Mouse (Mus musculus): Measurements from ENCODE around the gene Pkn1. TPM values are rescaled to one million over a fixed set of nuclear protein-coding genes. Genes with fewer than 3 reads are reported as not detected.
A peak's percentile ranks its signal among the peaks of the same experiment; 100 is the strongest.

Gene Pkn1
- total and polyA plus RNA-seq, 3 experiments: 89.4 to 153 (median 104) TPM

DNA sequence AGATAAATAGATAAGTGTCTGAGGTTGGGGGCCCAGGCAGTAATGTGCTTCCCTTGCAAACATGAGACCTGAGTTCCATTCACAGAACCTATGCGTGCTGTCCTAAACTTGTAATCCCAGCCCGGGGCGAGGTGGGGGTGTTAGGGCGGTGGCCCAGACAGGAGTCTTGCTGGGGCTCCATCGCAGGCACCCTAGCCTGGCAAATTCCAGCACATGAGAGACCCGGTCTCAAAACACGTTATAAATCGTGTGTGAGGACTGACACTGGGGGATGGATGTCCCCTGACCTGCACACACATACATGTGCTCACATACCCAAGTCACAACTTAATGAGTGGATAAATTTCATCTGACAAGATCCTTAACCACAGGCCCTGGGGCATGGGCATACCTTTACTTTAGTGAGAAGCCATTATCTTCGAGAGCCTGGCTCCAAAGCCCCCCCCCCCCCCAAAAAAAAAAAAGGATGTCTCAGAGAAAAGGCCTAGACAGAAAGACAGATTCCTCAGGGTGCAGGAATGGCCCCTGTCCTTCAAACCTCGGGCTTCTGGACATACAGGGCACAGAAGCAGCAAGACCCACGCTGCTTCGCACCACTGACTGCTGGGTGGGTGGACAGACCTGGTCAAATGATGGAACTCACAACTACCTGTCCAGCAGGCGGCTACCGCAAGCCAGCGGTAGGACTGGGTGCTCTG lies 77.1 kb downstream of the Pkn1 start:
- Histone ChIP-seq H3K9me3 (replicated peaks) (no peaks in the 10 kb centered on the region), H3K36me3 (replicated peaks) (no peaks in the 10 kb centered on the region), H3K4me3 (ENCODE audit: low read depth, low read length) (peak overlapping the region; percentile 69; the same call in 1 of the 2 replicates), H3K4me1 (ENCODE audit: insufficient read depth, low read depth, low read length) (peaks cover 22% of the 10 kb centered on the region), H3K27me3 (ENCODE audit: insufficient read depth, low read length) (no peaks in the 10 kb centered on the region)
- no peak for TF ChIP-seq TAL1 (conservative IDR thresholded peaks at IDR 0.05; ENCODE audit: low read depth, low read length)
- TF ChIP-seq POLR2AphosphoS5 (IDR thresholded peaks at IDR 0.05; ENCODE audit: insufficient replicate concordance, low read depth, low read length): no peak
- no peak for TF ChIP-seq CTCF (IDR thresholded peaks at IDR 0.05; ENCODE audit: low read depth, low read length)
- no peak for TF ChIP-seq GATA2 (IDR thresholded peaks at IDR 0.05; ENCODE audit: borderline replicate concordance, low read depth, low read length)
- no peak for TF ChIP-seq GATA1 (IDR thresholded peaks at IDR 0.05; ENCODE audit: borderline replicate concordance, low read length)
- no peak for ATAC-seq (ENCODE audit: extremely low read depth, insufficient number of reproducible peaks, low FRiP score, poor library complexity, severe bottlenecking)
- DNase-seq (ENCODE audit: low spot score): no peak

DNA sequence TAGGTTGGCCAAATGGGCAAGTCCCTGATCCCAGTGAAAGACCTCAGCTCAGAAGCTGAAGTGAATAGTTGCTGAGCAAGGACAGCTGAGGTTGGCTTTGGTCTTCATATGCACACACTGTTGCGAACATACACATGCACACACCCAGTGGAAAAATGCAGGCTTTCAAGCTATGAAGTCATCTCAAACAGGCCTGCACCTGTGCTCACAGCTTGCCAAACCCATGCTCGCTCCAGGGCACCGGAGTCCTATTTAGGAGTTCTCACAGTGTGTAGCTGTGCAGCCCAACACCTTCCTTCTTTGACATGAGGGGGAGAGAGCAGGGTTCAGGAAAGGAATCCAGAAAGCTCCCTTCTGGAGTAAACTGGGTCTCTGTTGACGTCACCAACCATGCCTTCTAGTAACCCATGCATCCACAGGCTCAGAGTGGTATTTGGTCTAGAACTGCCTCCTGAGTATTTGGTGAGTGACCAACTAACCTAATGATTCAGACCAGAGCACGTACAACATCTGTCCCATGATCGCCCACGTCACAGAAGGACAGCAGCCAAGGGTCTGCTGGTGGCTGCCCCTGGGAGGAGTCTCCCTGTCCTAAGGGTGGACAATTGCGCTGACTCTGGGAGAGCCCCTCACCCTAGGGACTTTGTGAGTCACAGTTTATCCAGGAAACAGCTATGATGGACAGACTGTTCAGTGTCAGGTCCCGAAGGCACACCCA lies 79.3 kb downstream of the Pkn1 start:
- DNase-seq (ENCODE audit: low spot score) (no peak), ATAC-seq (ENCODE audit: extremely low read depth, insufficient number of reproducible peaks, low FRiP score, poor library complexity, severe bottlenecking) (no peak)
- TF ChIP-seq POLR2AphosphoS5 (IDR thresholded peaks at IDR 0.05; ENCODE audit: insufficient replicate concordance, low read depth, low read length): no peak
- TF ChIP-seq GATA2 (IDR thresholded peaks at IDR 0.05; ENCODE audit: borderline replicate concordance, low read depth, low read length): no peak
- no peak for TF ChIP-seq CTCF (IDR thresholded peaks at IDR 0.05; ENCODE audit: low read depth, low read length)
- TF ChIP-seq TAL1 (conservative IDR thresholded peaks at IDR 0.05; ENCODE audit: low read depth, low read length): no peak
- Histone ChIP-seq H3K4me1 (ENCODE audit: insufficient read depth, low read depth, low read length) (peaks cover 22% of the 10 kb centered on the region), H3K9me3 (replicated peaks) (no peaks in the 10 kb centered on the region), H3K4me3 (ENCODE audit: low read depth, low read length) (no peak overlapping the region), H3K36me3 (replicated peaks) (peaks cover 7% of the 10 kb centered on the region), H3K27me3 (ENCODE audit: insufficient read depth, low read length) (no peaks in the 10 kb centered on the region)

DNA sequence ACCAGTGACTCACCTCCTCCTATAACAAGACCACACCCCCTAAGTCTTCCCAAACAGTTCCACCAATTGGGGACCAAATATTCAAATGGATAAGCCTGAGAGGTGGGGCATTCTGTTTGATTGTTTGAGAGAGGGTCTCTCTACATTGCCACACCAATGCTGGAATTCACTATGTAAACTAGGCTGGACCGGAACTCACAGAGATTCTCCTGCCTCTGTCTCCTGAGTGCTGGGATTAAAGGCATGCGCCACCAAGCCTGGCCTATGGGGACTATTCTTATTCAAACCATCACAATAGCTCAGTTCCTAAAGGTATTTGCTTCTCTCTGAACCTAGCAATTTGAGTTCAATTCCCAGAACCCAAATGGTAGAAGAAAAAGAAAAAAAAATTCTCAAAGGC lies 80.4 kb downstream of the Pkn1 start:
- no peak for DNase-seq (ENCODE audit: low spot score)
- Histone ChIP-seq H3K27me3 (ENCODE audit: insufficient read depth, low read length) (no peaks in the 10 kb centered on the region), H3K4me3 (ENCODE audit: low read depth, low read length) (no peak overlapping the region), H3K4me1 (ENCODE audit: insufficient read depth, low read depth, low read length) (peaks cover 18% of the 10 kb centered on the region), H3K9me3 (replicated peaks) (no peaks in the 10 kb centered on the region), H3K36me3 (replicated peaks) (peaks cover 16% of the 10 kb centered on the region)
- TF ChIP-seq GATA1 (IDR thresholded peaks at IDR 0.05; ENCODE audit: borderline replicate concordance, low read length) (no peak), POLR2AphosphoS5 (IDR thresholded peaks at IDR 0.05; ENCODE audit: insufficient replicate concordance, low read depth, low read length) (no peak), CTCF (IDR thresholded peaks at IDR 0.05; ENCODE audit: low read depth, low read length) (no peak), TAL1 (conservative IDR thresholded peaks at IDR 0.05; ENCODE audit: low read depth, low read length) (no peak), GATA2 (IDR thresholded peaks at IDR 0.05; ENCODE audit: borderline replicate concordance, low read depth, low read length) (no peak)
- ATAC-seq (ENCODE audit: extremely low read depth, insufficient number of reproducible peaks, low FRiP score, poor library complexity, severe bottlenecking): no peak

DNA sequence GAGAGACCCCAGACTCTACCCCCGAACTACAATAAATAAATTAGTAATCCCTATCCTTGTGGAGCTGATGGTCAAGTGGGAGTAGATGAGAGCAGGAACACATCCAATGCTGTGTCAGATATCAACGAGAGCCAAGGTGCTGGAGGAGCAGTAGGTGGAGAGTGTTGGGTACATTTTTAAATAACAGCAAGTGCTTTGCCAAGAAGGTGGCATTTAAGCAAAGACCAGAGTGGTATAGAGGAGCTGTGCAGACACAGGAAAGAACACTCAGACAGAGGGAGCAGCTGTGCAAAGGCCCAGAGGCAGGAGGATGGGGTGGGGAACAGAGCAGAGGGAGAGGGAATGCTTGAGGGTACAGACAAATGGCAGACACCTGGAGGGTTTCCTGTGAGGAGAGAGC lies 81.9 kb downstream of the Pkn1 start:
- peaks cover 30% of the 10 kb centered on the region for H3K36me3 ChIP-seq (replicated peaks)
- no peak for ATAC-seq (ENCODE audit: extremely low read depth, insufficient number of reproducible peaks, low FRiP score, poor library complexity, severe bottlenecking)
- no peak overlapping the region for H3K4me3 ChIP-seq (ENCODE audit: low read depth, low read length)
- no peak for TF ChIP-seq CTCF (IDR thresholded peaks at IDR 0.05; ENCODE audit: low read depth, low read length)
- no peak for TF ChIP-seq POLR2AphosphoS5 (IDR thresholded peaks at IDR 0.05; ENCODE audit: insufficient replicate concordance, low read depth, low read length)
- TF ChIP-seq TAL1 (conservative IDR thresholded peaks at IDR 0.05; ENCODE audit: low read depth, low read length): no peak
- H3K27me3 ChIP-seq (ENCODE audit: insufficient read depth, low read length): no peaks in the 10 kb centered on the region
- no peaks in the 10 kb centered on the region for H3K9me3 ChIP-seq (replicated peaks)
- H3K4me1 ChIP-seq (ENCODE audit: insufficient read depth, low read depth, low read length): peaks cover 9% of the 10 kb centered on the region
- DNase-seq (ENCODE audit: low spot score): no peak

DNA sequence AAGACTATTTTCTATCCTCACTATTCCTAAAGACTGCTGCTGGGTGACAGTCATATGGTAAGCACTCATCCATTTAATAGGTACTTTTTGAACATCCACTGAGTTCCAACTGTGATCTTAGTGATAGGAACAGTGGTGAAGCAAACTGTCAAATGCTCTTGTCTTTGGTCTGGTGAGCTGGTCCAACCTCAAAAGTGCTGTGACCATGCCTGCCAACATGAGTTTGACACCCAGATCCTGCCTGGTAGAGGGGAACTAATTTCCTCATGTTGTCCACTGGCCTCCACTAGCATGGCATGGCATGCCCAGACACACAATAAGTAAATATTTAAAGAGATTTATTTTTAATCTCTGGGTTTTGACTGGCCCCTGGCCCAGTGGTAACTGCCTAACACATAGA lies 82.4 kb downstream of the Pkn1 start:
- no peak for DNase-seq (ENCODE audit: low spot score)
- peaks cover 35% of the 10 kb centered on the region for H3K36me3 ChIP-seq (replicated peaks)
- TF ChIP-seq CTCF (IDR thresholded peaks at IDR 0.05; ENCODE audit: low read depth, low read length) (no peak), TAL1 (conservative IDR thresholded peaks at IDR 0.05; ENCODE audit: low read depth, low read length) (no peak), POLR2AphosphoS5 (IDR thresholded peaks at IDR 0.05; ENCODE audit: insufficient replicate concordance, low read depth, low read length) (no peak)

More for the DNA sequence above, 82.4 kb downstream of the Pkn1 start:
- Histone ChIP-seq H3K27me3 (ENCODE audit: insufficient read depth, low read length) (no peaks in the 10 kb centered on the region), H3K4me3 (ENCODE audit: low read depth, low read length) (no peak overlapping the region), H3K4me1 (ENCODE audit: insufficient read depth, low read depth, low read length) (peaks cover 10% of the 10 kb centered on the region; the same call in 1 of the 2 replicates), H3K9me3 (replicated peaks) (no peaks in the 10 kb centered on the region)
- ATAC-seq (ENCODE audit: extremely low read depth, insufficient number of reproducible peaks, low FRiP score, poor library complexity, severe bottlenecking): no peak

Other genes starting within 250 kb of the Pkn1 start
- 69.1 and 80.0 TPM in 2 replicates for gene Scoc, start 240.8 kb downstream of the Pkn1 start, total RNA-seq (2014; fragmentation: Nextera tagmentation)
- gene Scoc, start 240.8 kb downstream of the Pkn1 start, total RNA-seq (2017): 16.1 and 17.0 TPM in 2 replicates
- 0.84 and 1.9 TPM in 2 replicates for gene Scoc, start 240.8 kb downstream of the Pkn1 start, polyA plus RNA-seq (2012)
- gene Olfr370, start 163.4 kb downstream of the Pkn1 start, total RNA-seq (2014; fragmentation: Nextera tagmentation): not detected in 2 replicates
- gene Olfr370, start 163.4 kb downstream of the Pkn1 start, total RNA-seq (2017): 0.12 and 0.22 TPM in 2 replicates
- gene Olfr370, start 163.4 kb downstream of the Pkn1 start, polyA plus RNA-seq (2012): not detected in 2 replicates
- 37.5 and 68.9 TPM in 2 replicates for gene Ndufb7, start 132.5 kb downstream of the Pkn1 start, total RNA-seq (2014; fragmentation: Nextera tagmentation)
- gene Ndufb7, start 132.5 kb downstream of the Pkn1 start, total RNA-seq (2017): 144 and 194 TPM in 2 replicates
- gene Ndufb7, start 132.5 kb downstream of the Pkn1 start, polyA plus RNA-seq (2012): 213 and 233 TPM in 2 replicates
- gene Tecr, start 91.2 kb downstream of the Pkn1 start, total RNA-seq (2014; fragmentation: Nextera tagmentation): 305 and 398 TPM in 2 replicates
- gene Tecr, start 91.2 kb downstream of the Pkn1 start, total RNA-seq (2017): 145 and 186 TPM in 2 replicates
- 168 and 216 TPM in 2 replicates for gene Tecr, start 91.2 kb downstream of the Pkn1 start, polyA plus RNA-seq (2012)
- gene Dnajb1, start 91.0 kb downstream of the Pkn1 start, total RNA-seq (2014; fragmentation: Nextera tagmentation): 44.4 and 44.8 TPM in 2 replicates
- 37.8 and 37.9 TPM in 2 replicates for gene Dnajb1, start 91.0 kb downstream of the Pkn1 start, total RNA-seq (2017)
- gene Dnajb1, start 91.0 kb downstream of the Pkn1 start, polyA plus RNA-seq (2012): 36.0 and 42.1 TPM in 2 replicates
- gene Gipc1, start 46.5 kb downstream of the Pkn1 start, total RNA-seq (2014; fragmentation: Nextera tagmentation): 27.7 and 37.7 TPM in 2 replicates
- 25.3 and 27.7 TPM in 2 replicates for gene Gipc1, start 46.5 kb downstream of the Pkn1 start, total RNA-seq (2017)
- gene Gipc1, start 46.5 kb downstream of the Pkn1 start, polyA plus RNA-seq (2012): 65.3 and 78.0 TPM in 2 replicates
- 1.1 TPM in 1 of 2 replicates, not detected in the other for gene Ptger1, start 32.5 kb downstream of the Pkn1 start, total RNA-seq (2014; fragmentation: Nextera tagmentation)
- gene Ptger1, start 32.5 kb downstream of the Pkn1 start, total RNA-seq (2017): 1.6 and 1.8 TPM in 2 replicates
- 0.23 and 0.38 TPM in 2 replicates for gene Ptger1, start 32.5 kb downstream of the Pkn1 start, polyA plus RNA-seq (2012)
- 101 and 141 TPM in 2 replicates for gene Ddx39, start 16.0 kb upstream of the Pkn1 start, total RNA-seq (2014; fragmentation: Nextera tagmentation)
- gene Ddx39, start 16.0 kb upstream of the Pkn1 start, total RNA-seq (2017): 226 and 266 TPM in 2 replicates
- gene Ddx39, start 16.0 kb upstream of the Pkn1 start, polyA plus RNA-seq (2012): 58.0 and 77.5 TPM in 2 replicates
- gene Adgre5, start 42.1 kb upstream of the Pkn1 start, total RNA-seq (2014; fragmentation: Nextera tagmentation): 223 and 228 TPM in 2 replicates
- gene Adgre5, start 42.1 kb upstream of the Pkn1 start, total RNA-seq (2017): 405 and 468 TPM in 2 replicates
- 69.3 and 92.9 TPM in 2 replicates for gene Adgre5, start 42.1 kb upstream of the Pkn1 start, polyA plus RNA-seq (2012)
- gene Adgrl1, start 200.9 kb upstream of the Pkn1 start, total RNA-seq (2014; fragmentation: Nextera tagmentation): 31.2 and 35.2 TPM in 2 replicates
- gene Adgrl1, start 200.9 kb upstream of the Pkn1 start, total RNA-seq (2017): 9.1 and 11.3 TPM in 2 replicates
- gene Adgrl1, start 200.9 kb upstream of the Pkn1 start, polyA plus RNA-seq (2012): 18.5 and 20.7 TPM in 2 replicates